In genomic region chr12:13080791-13081190, GRCm38 (mm10) we compare ENCODE assay signal across 26 mouse cellular contexts.
DNase-seq lines count a peak whose midpoint lies in the region; ATAC-seq and TF ChIP-seq lines count a peak whose summit lies in the region.
"Had no signal": no experiment of that assay in that cellular context is flagged by ENCODE, and none has a peak within 500 bp of the region (broad histone marks: within the 10 kb centered on the region; RNA-seq: fewer than 3 reads in every experiment).

No protein-coding gene starts in this region.

- ATAC-seq in embryonic facial prominence, embryonic 11.5 days (replicated peaks; ENCODE audit: insufficient number of reproducible peaks, low FRiP score, low TSS enrichment, low read depth) = no peak
- ATAC-seq in embryonic facial prominence, embryonic 14.5 days (ENCODE audit: low read depth) = no peak
- no peak for ATAC-seq in limb, embryonic 12.5 days (ENCODE audit: insufficient number of reproducible peaks, insufficient read depth, low FRiP score, low TSS enrichment, low read depth)
- ATAC-seq in cerebellum, adult (ENCODE audit: insufficient number of reproducible peaks, low FRiP score, low TSS enrichment) = no peak
- ATAC-seq in lung, postnatal 0 days = no peak
- ATAC-seq: CD4-positive, CD25-positive, alpha-beta regulatory T cell, adult 4 months; forebrain, embryonic 13.5 days; forebrain, embryonic 16.5 days; inflammation-experienced regulatory T-cells, adult 6 months; intestine, embryonic 16.5 days had no signal

- H3K9ac ChIP-seq in embryonic facial prominence, embryonic 11.5 days (replicated peaks; ENCODE audit: low read length) = no peak overlapping the region
- 0 out of 2 replicates have a peak overlapping the region, but pooled peaks have one; percentile 11 for H3K9ac ChIP-seq in embryonic facial prominence, embryonic 14.5 days (ENCODE audit: low read depth, low read length)
- no peak overlapping the region; the same call in 1 of the 2 replicates for H3K9ac ChIP-seq in limb, embryonic 12.5 days (replicated peaks)
- no peak overlapping the region for H3K9ac ChIP-seq in lung, postnatal 0 days (replicated peaks; ENCODE audit: low read depth)
- H3K9ac ChIP-seq: embryonic facial prominence, embryonic 15.5 days; forebrain, embryonic 13.5 days; hindbrain, embryonic 14.5 days had no signal

- H3K27me3 ChIP-seq in embryonic facial prominence, embryonic 10.5 days (replicated peaks; ENCODE audit: low read depth, poor library complexity, severe bottlenecking) = no peaks in the 10 kb centered on the region
- H3K27me3 ChIP-seq in embryonic facial prominence, embryonic 11.5 days (ENCODE audit: control insufficient read depth, insufficient read depth, low read length) = no peaks in the 10 kb centered on the region
- H3K27me3 ChIP-seq in embryonic facial prominence, embryonic 14.5 days (replicated peaks; ENCODE audit: control insufficient read depth, insufficient read depth, low read length) = no peaks in the 10 kb centered on the region
- H3K27me3 ChIP-seq in limb, embryonic 12.5 days = 0 out of 2 replicates have a peak, but pooled peaks cover 4% of the 10 kb centered on the region
- no peaks in the 10 kb centered on the region for H3K27me3 ChIP-seq in lung, postnatal 0 days (replicated peaks; ENCODE audit: insufficient read depth, low read length)
- H3K27me3 ChIP-seq: embryonic facial prominence, embryonic 15.5 days; forebrain, embryonic 13.5 days had no signal

- H3K9me3 ChIP-seq in embryonic facial prominence, embryonic 10.5 days = no peaks in the 10 kb centered on the region
- H3K9me3 ChIP-seq in embryonic facial prominence, embryonic 11.5 days (replicated peaks; ENCODE audit: control insufficient read depth, low read length) = no peaks in the 10 kb centered on the region
- H3K9me3 ChIP-seq in embryonic facial prominence, embryonic 14.5 days (ENCODE audit: control insufficient read depth, low read length) = no peaks in the 10 kb centered on the region
- no peaks in the 10 kb centered on the region for H3K9me3 ChIP-seq in limb, embryonic 12.5 days
- no peaks in the 10 kb centered on the region for H3K9me3 ChIP-seq in lung, postnatal 0 days (ENCODE audit: low read length)
- H3K9me3 ChIP-seq: embryonic facial prominence, embryonic 15.5 days; forebrain, embryonic 13.5 days had no signal

- H3K4me1 ChIP-seq in embryonic facial prominence, embryonic 10.5 days = peaks cover 67% of the 10 kb centered on the region
- peaks cover 2% of the 10 kb centered on the region; the same call in 1 of the 2 replicates for H3K4me1 ChIP-seq in embryonic facial prominence, embryonic 11.5 days (ENCODE audit: control insufficient read depth, insufficient read depth, low read length)
- H3K4me1 ChIP-seq in embryonic facial prominence, embryonic 14.5 days (ENCODE audit: control insufficient read depth, insufficient read depth, low read length) = peaks cover 21% of the 10 kb centered on the region
- H3K4me1 ChIP-seq in limb, embryonic 12.5 days (replicated peaks) = peaks cover 46% of the 10 kb centered on the region
- H3K4me1 ChIP-seq in lung, postnatal 0 days (ENCODE audit: insufficient read depth, low read depth, low read length) = no peaks in the 10 kb centered on the region

- no peak for TF ChIP-seq EP300 in lung, postnatal 0 days (IDR thresholded peaks at IDR 0.05)

- TF ChIP-seq CTCF in lung, postnatal 0 days (IDR thresholded peaks at IDR 0.05) = no peak

- no peak overlapping the region for H3K4me3 ChIP-seq in embryonic facial prominence, embryonic 10.5 days
- no peak overlapping the region for H3K4me3 ChIP-seq in embryonic facial prominence, embryonic 11.5 days (ENCODE audit: low read depth, low read length)
- H3K4me3 ChIP-seq in embryonic facial prominence, embryonic 14.5 days (ENCODE audit: low read depth, low read length) = no peak overlapping the region
- no peak overlapping the region for H3K4me3 ChIP-seq in limb, embryonic 12.5 days (replicated peaks)
- H3K4me3 ChIP-seq in lung, postnatal 0 days (ENCODE audit: low read depth, low read length) = no peak overlapping the region
- H3K4me3 ChIP-seq: embryonic facial prominence, embryonic 15.5 days; forebrain, embryonic 13.5 days; heart, adult 2 months had no signal

- H3K36me3 ChIP-seq in embryonic facial prominence, embryonic 10.5 days (replicated peaks) = no peaks in the 10 kb centered on the region
- H3K36me3 ChIP-seq in embryonic facial prominence, embryonic 11.5 days (replicated peaks; ENCODE audit: control insufficient read depth, insufficient read depth, low read depth, low read length) = no peaks in the 10 kb centered on the region
- no peaks in the 10 kb centered on the region for H3K36me3 ChIP-seq in embryonic facial prominence, embryonic 14.5 days (ENCODE audit: control insufficient read depth, insufficient read depth, low read length)
- no peaks in the 10 kb centered on the region for H3K36me3 ChIP-seq in limb, embryonic 12.5 days
- no peaks in the 10 kb centered on the region for H3K36me3 ChIP-seq in lung, postnatal 0 days (ENCODE audit: insufficient read depth, low read length)
- H3K36me3 ChIP-seq: embryonic facial prominence, embryonic 15.5 days had no signal

- H3K27ac ChIP-seq in embryonic facial prominence, embryonic 10.5 days (replicated peaks) = peak overlapping the region; percentile 76
- H3K27ac ChIP-seq in embryonic facial prominence, embryonic 11.5 days (replicated peaks; ENCODE audit: low read depth, low read length) = no peak overlapping the region
- no peak overlapping the region for H3K27ac ChIP-seq in embryonic facial prominence, embryonic 14.5 days (replicated peaks; ENCODE audit: low read depth, low read length)
- peak overlapping the region; percentile 50; the same call in 1 of the 2 replicates for H3K27ac ChIP-seq in limb, embryonic 12.5 days
- no peak overlapping the region for H3K27ac ChIP-seq in lung, postnatal 0 days (ENCODE audit: low read length)
- H3K27ac ChIP-seq: embryonic facial prominence, embryonic 15.5 days; forebrain, embryonic 13.5 days; heart, adult 2 months; hindbrain, embryonic 14.5 days had no signal

- H3K4me2 ChIP-seq in embryonic facial prominence, embryonic 11.5 days (ENCODE audit: low read depth, low read length) = no peak overlapping the region
- no peak overlapping the region for H3K4me2 ChIP-seq in embryonic facial prominence, embryonic 14.5 days (ENCODE audit: low read depth, low read length)
- H3K4me2 ChIP-seq in limb, embryonic 12.5 days = no peak overlapping the region
- H3K4me2 ChIP-seq in lung, postnatal 0 days (replicated peaks; ENCODE audit: low read depth, low read length) = no peak overlapping the region
- H3K4me2 ChIP-seq: embryonic facial prominence, embryonic 15.5 days; forebrain, embryonic 13.5 days; heart, embryonic 11.5 days; hindbrain, embryonic 14.5 days had no signal

- WGBS in embryonic facial prominence, embryonic 10.5 days = 44% methylated on average over 5 of the region's 5 CpGs
- 41% methylated on average over 5 of the region's 5 CpGs for WGBS in embryonic facial prominence, embryonic 11.5 days
- 46% methylated on average over 5 of the region's 5 CpGs for WGBS in embryonic facial prominence, embryonic 14.5 days
- WGBS in limb, embryonic 12.5 days = 29% methylated on average over 5 of the region's 5 CpGs
- WGBS in lung, postnatal 0 days = 74% methylated on average over 5 of the region's 5 CpGs

- peak; percentile 57 for DNase-seq in embryonic facial prominence, embryonic 10.5 days (ENCODE audit: low spot score)
- peak; percentile 68 for DNase-seq in embryonic facial prominence, embryonic 11.5 days (ENCODE audit: low spot score)
- DNase-seq in embryonic facial prominence, embryonic 14.5 days (ENCODE audit: low spot score) = no peak
- DNase-seq in lung, postnatal 0 days (ENCODE audit: low spot score) = no peak
- DNase-seq: adrenal gland, adult 2 months; adrenal gland, postnatal 25 days; cerebellum, adult 11 months; cerebellum, adult 2 months; cerebellum, adult 9-11 months; cerebellum, postnatal 36 days; embryo, embryonic 11 days; gastrocnemius, postnatal 10 days; gastrocnemius, postnatal 36 days; heart, adult 2 months; heart, postnatal 36 days; kidney, adult 18-20 months had no signal

Comparison
In these comparisons a context has a peak if more than half of its experiments do, and no peak if none do; other contexts are left out.
1. DNase-seq: peak in embryonic facial prominence, embryonic 10.5 days (single experiment) and embryonic facial prominence, embryonic 11.5 days (single experiment); none in embryonic facial prominence, embryonic 14.5 days (single experiment) and lung, postnatal 0 days (single experiment).
2. H3K27ac ChIP-seq: peak in embryonic facial prominence, embryonic 10.5 days (single experiment) and limb, embryonic 12.5 days (single experiment); none in embryonic facial prominence, embryonic 11.5 days (single experiment), embryonic facial prominence, embryonic 14.5 days (single experiment) and lung, postnatal 0 days (single experiment).